Mouse (Mus musculus) T-helper 1 cell (primary cell): ENCODE results near the gene Nsun3.
"Not testable (repeated sequence)": the region's sequence is repeated elsewhere in the genome, so short reads cannot be mapped to it uniquely, and the experiment has no call there.

Experiments
- in situ Hi-C: fragments of 300-600 bp; cut with MboI, MseI; formaldehyde crosslinking; loops from one replicate; pipeline ENCODE4 v1.15.1; 2025; ENCODE audit warnings: high pct_unique_total_duplicates

Nsun3 gene

GRCm38 (mm10) chr16:62753079-62753478 lies 33.5 kb downstream of the Nsun3 start:
- in situ Hi-C loops = no loop called here

- in situ Hi-C loops = no loop called here
Measured at GRCm38 (mm10) chr16:62745875-62746274, 40.7 kb downstream of the Nsun3 start.

- in situ Hi-C loops = loop anchor here (10.0 kb wide), 1 partner anchor 1440 kb away; no protein-coding TSS in a partner anchor
Measured at GRCm38 (mm10) chr16:62734359-62734758, 52.3 kb downstream of the Nsun3 start.

GRCm38 (mm10) chr16:62730291-62730690 lies 56.3 kb downstream of the Nsun3 start:
- in situ Hi-C loops = loop anchor here (10.0 kb wide), 1 partner anchor 1445 kb away; no protein-coding TSS in a partner anchor

GRCm38 (mm10) chr16:62729846-62730245 lies 56.8 kb downstream of the Nsun3 start:
- in situ Hi-C loops = loop anchor here (10.0 kb wide), 1 partner anchor 1445 kb away; no protein-coding TSS in a partner anchor

- in situ Hi-C loops = not testable (repeated sequence)
Measured at GRCm38 (mm10) chr16:62718255-62718654, 68.4 kb downstream of the Nsun3 start.

- in situ Hi-C loops = no loop called here
Measured at GRCm38 (mm10) chr16:62690436-62690835, 96.2 kb downstream of the Nsun3 start.

- in situ Hi-C loops = loop anchor here (10.0 kb wide), 1 partner anchor 471 kb away; no protein-coding TSS in a partner anchor
Measured at GRCm38 (mm10) chr16:62686073-62686472, 100.5 kb downstream of the Nsun3 start.

- in situ Hi-C loops = loop anchor here (10.0 kb wide), 1 partner anchor 471 kb away; no protein-coding TSS in a partner anchor
Measured at GRCm38 (mm10) chr16:62685494-62685893, 101.1 kb downstream of the Nsun3 start.
